Mouse (Mus musculus) adrenal gland (tissue): Measurements from ENCODE around the gene Rora.

Experiments used
- intact Hi-C: fragments of 180-260 bp; cut with DNase I; formaldehyde crosslinking; loops from one replicate; pipeline ENCODE4 v1.15.1; 2025

Rora gene

GRCm38 (mm10) chr9:68875791-68876190 lies 222.2 kb downstream of the Rora start:
- intact Hi-C loops, result no loop called here

DNA sequence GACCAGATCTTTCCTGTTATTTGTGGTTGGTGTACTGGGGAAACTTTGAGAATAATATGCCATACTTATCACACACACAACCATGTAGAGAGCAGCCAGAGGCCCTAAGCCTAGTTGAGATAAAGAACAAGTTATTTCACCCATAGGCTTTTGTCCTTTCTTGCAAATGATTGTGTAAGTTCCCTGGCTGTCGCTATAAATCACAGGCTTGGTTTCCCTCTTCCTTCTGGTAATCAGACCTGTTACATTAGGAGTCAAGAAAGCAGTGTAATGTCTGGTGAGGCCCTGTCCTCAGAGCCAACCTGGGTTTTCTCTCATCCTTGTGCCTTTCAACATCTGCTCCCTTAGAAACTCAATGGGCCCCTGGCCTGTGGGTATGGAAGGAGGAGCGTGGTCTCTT lies 222.7 kb downstream of the Rora start:
- intact Hi-C loops, result no loop called here

- intact Hi-C loops, result no loop called here
Observed at GRCm38 (mm10) chr9:68881896-68882295, 228.3 kb downstream of the Rora start.

GRCm38 (mm10) chr9:68883005-68883404 lies 229.4 kb downstream of the Rora start:
- intact Hi-C loops, result no loop called here

GRCm38 (mm10) chr9:68883687-68884086 lies 230.1 kb downstream of the Rora start:
- intact Hi-C loops, result no loop called here

- intact Hi-C loops, result no loop called here
Observed at GRCm38 (mm10) chr9:68884451-68885035, 231.0 kb downstream of the Rora start.

- intact Hi-C loops, result no loop called here
Observed at GRCm38 (mm10) chr9:68888670-68889069, 235.1 kb downstream of the Rora start.

DNA sequence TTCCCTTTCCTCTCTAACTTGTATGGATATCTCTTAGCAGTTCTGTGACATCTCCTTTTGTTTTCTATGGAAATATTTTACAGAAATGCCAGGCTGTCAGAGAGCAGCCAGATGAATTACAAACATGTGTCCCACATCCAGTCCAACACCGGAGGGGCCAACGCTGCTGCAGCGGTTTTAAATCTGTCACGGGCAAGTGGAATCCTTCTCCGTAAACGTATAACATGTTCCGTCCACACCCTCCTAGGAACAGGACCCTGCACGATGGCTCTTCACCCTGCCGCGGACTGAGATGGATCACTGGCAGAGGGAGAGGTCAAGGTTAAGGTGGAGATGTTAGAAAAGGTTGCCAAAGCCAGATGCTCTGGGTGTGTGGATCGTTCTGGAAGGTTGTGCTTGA lies 237.8 kb downstream of the Rora start:
- intact Hi-C loops, result no loop called here

DNA sequence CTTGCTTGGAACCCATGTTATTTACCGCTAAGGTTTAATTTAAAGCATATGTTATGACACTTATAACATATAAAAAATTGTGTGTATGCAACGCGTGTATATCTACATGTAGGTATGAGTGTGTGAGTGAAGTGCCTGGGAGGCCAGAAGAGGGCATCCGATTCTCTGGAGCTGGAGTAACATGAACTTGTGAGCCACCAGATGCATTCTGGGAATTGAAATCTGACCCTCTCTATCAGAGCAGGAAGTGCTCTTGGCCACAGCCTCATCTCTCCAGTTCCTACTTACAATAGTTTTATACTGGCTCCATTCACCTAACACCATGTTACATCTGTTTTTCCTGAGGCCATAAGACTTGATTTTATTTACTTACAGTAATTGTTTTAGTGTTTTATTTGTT lies 238.8 kb downstream of the Rora start:
- intact Hi-C loops, result no loop called here

DNA sequence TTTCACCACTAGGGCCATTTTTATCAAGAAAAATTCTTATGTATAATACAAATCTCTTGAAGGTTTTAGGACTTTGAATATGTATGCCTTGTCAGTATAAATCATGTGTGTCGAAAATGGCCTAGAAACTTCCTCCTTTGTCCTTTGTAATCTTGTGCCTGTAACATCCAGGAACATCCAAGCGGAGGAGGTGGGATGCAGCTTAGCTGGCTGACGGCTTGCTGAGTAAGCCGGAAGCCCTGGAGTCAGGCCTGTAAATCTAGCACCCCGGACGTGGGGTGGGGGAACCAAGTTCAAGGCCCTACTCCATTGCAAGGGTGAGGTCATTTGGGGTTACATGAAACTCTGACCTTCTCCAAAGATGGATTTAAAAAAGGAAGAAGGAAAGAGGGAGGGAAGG lies 239.3 kb downstream of the Rora start:
- intact Hi-C loops, result no loop called here

- intact Hi-C loops, result no loop called here
Observed at GRCm38 (mm10) chr9:68898286-68898685, 244.7 kb downstream of the Rora start.

DNA sequence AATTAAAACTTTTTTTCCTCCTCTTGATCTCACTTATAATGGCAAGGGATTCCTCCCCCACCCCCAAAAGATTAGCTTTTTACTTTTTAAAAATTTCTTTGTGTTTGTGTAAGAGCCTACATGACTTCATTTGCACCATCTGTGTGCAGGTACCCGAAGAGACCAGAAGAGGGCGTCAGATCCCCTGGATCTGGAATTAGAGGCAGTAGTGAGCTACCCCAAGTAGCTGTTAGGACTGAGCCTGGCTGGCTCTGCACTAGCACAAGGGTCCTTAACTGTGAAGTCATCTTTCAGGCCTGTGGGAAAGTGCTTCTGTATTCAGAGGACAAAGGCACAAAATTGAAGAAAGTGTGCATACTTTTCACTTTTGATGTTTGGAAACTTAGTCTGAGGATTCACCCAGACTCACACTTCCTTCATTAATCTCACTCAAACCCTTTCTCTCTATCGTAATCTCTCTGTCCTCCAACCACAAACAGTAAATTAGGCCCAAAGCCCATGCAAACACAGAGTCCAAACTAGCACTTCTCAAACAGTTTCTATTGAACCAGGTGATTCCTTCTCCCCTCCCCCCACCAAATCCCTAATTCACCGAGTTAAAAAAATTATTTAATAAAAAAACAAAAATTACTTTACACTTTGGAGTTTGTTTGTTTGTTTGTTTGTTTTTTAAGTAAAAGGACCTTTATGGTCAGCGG lies 246.1 kb downstream of the Rora start:
- intact Hi-C loops, result no loop called here

DNA sequence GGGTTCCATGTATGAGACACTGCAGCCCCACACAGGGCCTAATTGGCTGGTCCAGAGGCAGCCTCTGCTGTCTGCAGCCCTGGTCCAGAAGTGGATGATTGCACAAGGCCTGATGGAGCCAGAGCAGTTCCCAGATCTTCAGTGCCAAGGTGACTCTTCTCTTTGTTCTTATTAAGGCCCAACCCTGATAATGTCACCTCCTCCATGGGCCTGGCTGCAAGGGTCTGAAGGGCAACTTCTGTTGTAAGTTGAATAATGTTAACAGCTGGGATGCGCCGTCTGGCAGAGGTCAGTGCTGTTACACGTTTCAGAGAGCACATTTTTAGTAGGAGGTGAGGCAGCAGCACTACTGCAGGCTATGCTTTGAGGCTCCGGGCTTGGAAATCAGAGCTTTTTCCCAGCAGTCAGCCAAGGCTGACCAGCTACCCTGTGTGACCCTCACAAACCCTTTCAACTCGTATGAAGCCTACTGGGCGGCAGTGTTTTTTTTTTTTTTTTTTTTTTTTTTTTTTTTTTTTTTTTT lies 252.8 kb downstream of the Rora start:
- intact Hi-C loops, result no loop called here

DNA sequence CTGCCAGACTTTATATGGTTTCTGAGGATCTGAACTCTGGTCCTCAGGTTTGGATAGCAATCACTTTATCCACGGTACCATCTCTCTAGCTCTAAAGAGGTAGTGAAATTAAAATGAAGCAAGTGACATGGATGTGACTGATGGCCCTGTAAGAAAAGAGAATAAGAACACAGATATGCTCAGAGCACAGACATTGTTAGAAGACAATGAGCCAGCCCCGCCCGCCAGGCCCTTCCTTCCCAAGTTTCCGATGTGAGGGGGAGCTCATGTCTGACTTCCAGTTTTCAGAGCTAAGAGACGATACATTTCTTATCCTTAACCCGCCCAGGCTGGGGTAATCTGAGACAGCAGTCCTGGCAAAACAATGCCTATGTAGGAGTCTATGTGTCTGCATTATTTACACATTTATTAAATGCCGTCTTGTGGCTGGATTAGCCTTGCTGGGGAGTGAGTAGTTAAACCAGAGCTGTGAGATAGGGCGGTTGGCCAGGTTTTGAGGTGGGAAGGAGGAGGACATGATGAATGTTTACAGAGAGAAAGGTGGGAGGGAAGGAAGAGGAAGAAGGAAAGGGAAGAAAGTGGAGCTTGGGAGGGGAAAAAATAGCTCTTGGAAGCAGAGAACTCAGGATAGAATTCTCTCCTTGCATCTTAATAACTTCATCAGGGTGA lies 259.0 kb downstream of the Rora start:
- intact Hi-C loops, result no loop called here

GRCm38 (mm10) chr9:68913191-68913697 lies 259.7 kb downstream of the Rora start:
- intact Hi-C loops, result no loop called here

DNA sequence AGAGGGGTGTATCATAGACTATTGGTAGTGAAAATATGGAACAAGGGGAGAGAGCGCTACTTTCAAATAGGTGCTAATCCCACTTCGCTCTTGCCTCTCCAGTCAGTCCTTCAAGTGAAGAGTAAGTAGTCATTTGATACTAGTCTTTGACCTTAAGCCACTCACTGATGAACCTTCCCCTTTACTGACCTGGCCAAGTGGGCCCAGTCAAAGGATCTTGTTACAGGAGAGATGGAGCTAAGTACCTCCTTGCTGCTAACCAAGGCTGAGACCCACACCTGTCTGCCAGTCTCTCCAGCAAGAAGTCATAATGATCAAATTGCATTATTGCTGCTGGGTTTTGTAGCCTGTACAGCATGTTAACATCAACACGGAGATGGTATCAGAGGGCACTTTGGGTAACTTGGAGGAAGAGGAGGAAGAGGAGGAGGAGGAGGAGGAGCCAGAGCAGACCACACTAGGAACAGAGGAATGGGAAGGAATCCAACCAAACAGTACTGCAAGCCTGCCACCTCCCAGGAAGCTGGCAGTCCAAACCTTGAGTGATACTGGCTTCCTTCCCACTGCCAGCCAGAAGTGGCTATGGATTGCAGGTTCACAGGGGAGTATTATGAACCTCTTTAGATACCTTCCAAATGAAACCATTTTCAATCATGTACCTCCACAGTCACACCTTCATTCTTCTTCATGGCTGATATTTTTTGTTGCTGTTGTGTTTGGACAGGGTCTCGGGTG lies 261.1 kb downstream of the Rora start:
- intact Hi-C loops, result no loop called here

DNA sequence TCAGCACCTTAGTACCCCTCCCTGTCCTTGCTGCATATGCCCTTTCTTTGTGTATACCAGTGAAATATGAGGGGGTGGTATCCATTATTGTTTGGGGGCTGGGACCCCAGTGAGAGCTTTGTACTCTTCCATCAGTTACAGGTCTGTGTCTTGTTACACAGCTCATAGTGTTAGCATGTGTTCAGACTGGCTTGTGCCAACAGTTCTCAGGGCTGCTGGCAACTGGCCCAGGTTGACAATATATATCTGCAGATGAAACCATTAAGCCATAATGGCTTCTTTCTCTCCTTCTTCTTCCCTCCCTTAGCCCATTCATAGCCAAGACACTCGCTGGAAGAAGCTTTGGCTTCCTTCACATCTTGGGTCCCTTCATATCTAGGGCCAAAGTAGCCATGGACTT lies 263.2 kb downstream of the Rora start:
- intact Hi-C loops, result no loop called here

GRCm38 (mm10) chr9:68923128-68923601 lies 269.6 kb downstream of the Rora start:
- intact Hi-C loops, result no loop called here

DNA sequence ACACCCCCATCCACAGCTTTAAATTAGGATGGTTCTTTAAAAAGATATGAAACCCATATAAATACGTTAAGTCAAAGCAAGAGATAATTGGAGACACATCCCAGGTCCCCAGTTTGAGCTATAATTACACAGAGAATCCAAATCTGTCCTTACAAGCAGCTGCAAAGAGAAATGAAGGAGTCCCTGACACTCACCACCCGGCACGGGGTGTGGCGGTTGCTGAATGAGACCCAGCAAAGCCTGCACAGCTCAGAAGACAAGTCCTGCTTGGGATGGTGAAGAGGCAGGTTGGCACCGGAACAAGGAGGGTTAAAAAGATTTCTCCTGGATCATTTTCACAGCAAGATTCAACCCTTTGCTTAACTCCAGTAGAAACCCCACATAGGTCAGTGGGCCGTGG lies 272.8 kb downstream of the Rora start:
- intact Hi-C loops, result no loop called here

DNA sequence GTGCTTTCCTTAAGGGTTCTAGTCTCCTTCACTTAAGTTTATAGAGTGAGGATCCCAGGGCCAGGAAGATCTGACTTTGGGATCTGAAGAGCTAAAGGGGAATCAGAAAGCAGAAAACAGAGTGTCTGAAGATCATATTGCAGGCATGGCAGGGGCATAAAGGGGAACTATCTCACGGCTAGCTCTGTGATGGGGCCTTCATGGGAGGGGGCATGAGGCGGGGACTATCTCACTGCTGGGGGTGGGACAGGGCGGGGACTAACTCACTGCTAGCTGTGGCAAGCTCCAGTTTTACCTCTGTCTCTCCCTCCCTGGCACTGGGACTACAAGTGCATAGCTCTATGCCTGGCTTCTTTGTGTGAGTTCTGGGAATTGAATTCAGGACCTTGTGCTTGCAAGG lies 279.6 kb downstream of the Rora start:
- intact Hi-C loops, result no loop called here

DNA sequence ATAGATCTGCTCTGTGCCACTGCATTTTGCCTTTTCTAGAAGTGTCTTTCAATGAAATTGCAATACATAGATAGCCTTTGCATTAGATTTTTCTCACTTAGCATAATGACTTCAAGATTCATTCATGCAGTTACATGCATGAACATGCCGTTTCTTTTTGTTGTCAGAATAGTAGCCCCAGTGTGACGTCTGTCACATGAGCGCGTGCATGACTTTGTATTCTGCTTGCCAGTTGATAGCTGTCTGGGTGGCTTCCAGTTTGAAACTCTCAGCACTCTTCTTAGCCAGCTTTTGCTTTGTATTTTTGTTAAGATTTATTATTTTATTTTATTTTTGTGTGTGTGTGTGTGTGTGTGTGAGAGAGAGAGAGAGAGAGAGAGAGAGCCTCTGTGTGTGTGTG lies 280.7 kb downstream of the Rora start:
- intact Hi-C loops, result no loop called here

- intact Hi-C loops, result no loop called here
Observed at GRCm38 (mm10) chr9:68935611-68936010, 282.0 kb downstream of the Rora start.
